Mouse (Mus musculus) gastrocnemius, postnatal 4 days (tissue): Measurements from ENCODE around the gene Olfr1331. TPM values are rescaled to one million over a fixed set of nuclear protein-coding genes. Genes with fewer than 3 reads are reported as not detected.
"Not testable (repeated sequence)": the region's sequence is repeated elsewhere in the genome, so short reads cannot be mapped to it uniquely, and the experiment has no call there.

ENCODE experiments used
- DNase-seq, 2 experiments: peaks; one replicate each; pipeline ENCODE4 v3.0.0; 2021 to 2022; ENCODE audit warnings: low spot score in 2 of 2, mixed read lengths in 2 of 2
- long read RNA-seq, 2 experiments: library from polyadenylated mRNA; stranded (forward); transcript quantifications; one replicate each; pipeline ENCODE4 v2.0.0; 2021
- total RNA-seq, 2 experiments: library from RNA; stranded (reverse); gene quantifications; 2 replicates each; pipeline ENCODE4 v1.2.3; 2021

Gene Olfr1331
- total RNA-seq = not detected
- long read RNA-seq, experiment 1 = 0 reads
- long read RNA-seq, experiment 2 = 0 reads

DNA sequence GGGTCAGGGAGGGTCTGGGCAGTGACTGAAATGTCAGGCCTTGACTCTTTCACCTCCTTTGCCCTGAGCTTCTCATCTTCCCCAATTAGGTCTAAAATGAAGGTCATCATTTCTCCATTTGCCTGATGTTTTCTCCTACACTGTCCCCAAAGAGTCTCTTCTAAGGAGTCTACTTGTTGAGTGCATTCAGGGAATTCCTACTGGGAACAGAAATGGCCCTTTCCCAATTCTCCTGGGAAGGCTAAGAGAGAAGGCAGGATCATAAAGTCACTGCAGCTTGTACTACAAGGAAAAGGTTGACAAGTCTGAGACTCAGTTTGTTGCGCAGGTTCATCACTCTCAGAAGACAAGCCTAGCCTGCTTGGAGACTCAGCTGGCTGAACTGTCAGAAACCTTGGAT is at the start of gene Olfr1331:
Olfr1331 (plus strand) TSS at position 301 of the 400 bp plus-strand sequence.
- DNase-seq = no peak

DNA sequence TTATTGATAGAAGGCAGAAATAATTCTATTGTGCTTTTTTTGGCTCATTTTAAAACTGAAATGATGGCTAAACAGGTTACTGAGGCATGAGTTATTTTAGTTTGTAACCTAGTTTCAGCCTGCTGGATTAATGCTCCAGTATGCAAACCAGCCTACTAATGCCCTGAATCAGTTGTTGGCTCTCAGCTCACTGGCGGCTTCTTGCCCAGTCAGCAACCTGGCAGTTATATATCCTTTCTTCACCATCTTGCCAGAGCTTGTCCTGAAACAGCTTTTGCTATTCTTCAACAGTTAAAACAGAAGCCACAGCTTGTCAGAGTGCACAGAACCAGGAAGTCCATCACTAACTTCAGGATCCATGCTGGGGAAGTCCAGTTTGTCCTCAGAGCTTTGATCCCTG is 45.5 kb upstream of the Olfr1331 start:
- no peak for DNase-seq

DNA sequence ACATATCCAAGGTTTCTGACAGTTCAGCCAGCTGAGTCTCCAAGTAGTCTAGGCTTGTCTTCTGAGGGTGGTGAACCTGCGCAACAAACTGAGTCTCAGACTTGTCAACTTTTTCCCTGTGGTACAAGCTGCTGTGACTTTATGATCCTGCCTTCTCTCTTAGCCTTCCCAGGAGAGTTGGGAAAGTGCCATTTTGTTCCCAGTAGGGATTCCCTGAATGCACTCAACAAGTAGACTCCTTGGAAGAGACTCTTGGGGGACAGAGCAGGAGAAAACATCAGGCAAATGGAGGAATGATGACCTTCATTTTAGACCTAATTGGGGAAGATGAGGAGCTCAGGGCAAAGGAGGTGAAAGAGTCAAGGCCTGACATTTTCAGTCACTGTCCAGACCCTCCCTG is 28.3 kb upstream of the Olfr1331 start, which contains the start of gene Olfr1333:
Olfr1333 (minus strand) TSS at position 101 of the 400 bp plus-strand sequence.
- DNase-seq = no peak

GRCm38 (mm10) chr4:118861791-118862190 is 2.7 kb upstream of the Olfr1331 start:
- DNase-seq = no peak

DNA sequence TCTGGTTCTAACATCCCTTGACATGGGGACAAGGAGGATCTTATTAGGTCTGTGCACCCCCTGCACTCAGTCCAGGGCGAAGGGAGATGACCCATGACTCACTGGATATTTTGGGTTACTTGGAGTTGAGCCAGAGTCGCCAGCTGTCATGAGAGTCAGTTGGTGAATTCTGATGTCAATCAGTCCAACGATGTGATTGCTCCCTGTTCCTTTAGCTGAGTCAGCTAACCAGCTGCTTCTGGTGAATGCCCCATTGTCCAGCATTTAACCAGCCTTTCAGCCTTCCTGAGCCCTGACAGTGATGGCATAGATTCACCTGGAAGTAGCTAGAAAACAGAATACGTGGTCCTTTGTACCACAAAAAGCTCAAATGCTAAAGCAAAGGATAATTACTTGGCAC is 1.7 kb upstream of the Olfr1331 start:
- DNase-seq = no peak

DNA sequence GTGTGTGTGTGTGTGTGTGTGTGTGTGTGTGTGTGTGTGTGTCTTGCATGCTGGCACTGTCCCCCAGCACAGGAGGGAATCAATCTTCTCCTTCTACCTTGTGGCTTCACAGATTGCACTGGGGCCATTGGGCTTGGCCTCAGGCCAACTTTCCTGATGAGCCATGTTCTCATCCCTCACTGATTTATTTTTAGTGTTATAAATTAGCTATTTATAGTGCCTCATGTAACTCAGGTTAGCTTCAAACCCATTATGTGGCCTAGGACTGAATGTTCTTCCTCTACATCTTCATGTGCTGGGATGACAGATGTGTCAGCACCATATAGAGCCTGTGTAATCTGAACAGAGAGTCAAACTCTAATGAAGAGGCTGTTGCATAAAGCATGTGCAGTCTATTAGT is 3.1 kb downstream of the Olfr1331 start:
- DNase-seq = no peak

GRCm38 (mm10) chr4:118888297-118888696 is 23.8 kb downstream of the Olfr1331 start, which contains the start of gene Olfr1330:
TSS of gene Olfr1330 (plus strand) at chr4:118888597.
- no peak for DNase-seq

GRCm38 (mm10) chr4:118901981-118902380 is 37.5 kb downstream of the Olfr1331 start:
- no peak for DNase-seq

GRCm38 (mm10) chr4:118917365-118917764 is 52.9 kb downstream of the Olfr1331 start, which contains the start of gene Olfr1329:
TSS of gene Olfr1329 (minus strand) at chr4:118917465.
- DNase-seq = not testable (repeated sequence)

Other genes with a start within 250 kb of the Olfr1331 start
- not detected for gene Cfap57, start 243.9 kb upstream of the Olfr1331 start, total RNA-seq
- 10 to 100 TPM; 55.1 to 56.9 TPM for gene Ebna1bp2, start 243.8 kb upstream of the Olfr1331 start, total RNA-seq
- gene Olfr62, start 205.7 kb upstream of the Olfr1331 start, total RNA-seq = not detected
- not detected for gene Olfr1342, start 171.9 kb upstream of the Olfr1331 start, total RNA-seq
- gene Olfr1341, start 161.1 kb upstream of the Olfr1331 start, total RNA-seq = not detected
- gene Olfr1340, start 144.5 kb upstream of the Olfr1331 start, total RNA-seq = not detected
- gene Olfr1339, start 132.5 kb upstream of the Olfr1331 start, total RNA-seq = not detected
- gene Olfr1338, start 105.9 kb upstream of the Olfr1331 start, total RNA-seq = not detected
- gene Olfr1337, start 82.1 kb upstream of the Olfr1331 start, total RNA-seq = not detected
- not detected for gene Olfr1335, start 54.7 kb upstream of the Olfr1331 start, total RNA-seq
- not detected for gene Olfr1333, start 28.4 kb upstream of the Olfr1331 start, total RNA-seq
- gene Olfr1330, start 23.9 kb downstream of the Olfr1331 start, total RNA-seq = not detected
- not detected for gene Olfr1329, start 52.8 kb downstream of the Olfr1331 start, total RNA-seq
- not detected for gene Olfr1328, start 74.0 kb downstream of the Olfr1331 start, total RNA-seq
- gene Lao1, start 96.9 kb downstream of the Olfr1331 start, total RNA-seq = not detected
- 1 to 10 TPM; 5.8 to 7.0 TPM for gene Slc2a1, start 244.1 kb downstream of the Olfr1331 start, total RNA-seq